Mouse (Mus musculus) Patski (cell line): Measurements from ENCODE around the gene Car11. TPM values are rescaled to one million over a fixed set of nuclear protein-coding genes. Genes with fewer than 3 reads are reported as not detected.
"Not testable (repeated sequence)": the region's sequence is repeated elsewhere in the genome, so short reads cannot be mapped to it uniquely, and the experiment has no call there.

Source experiments
- ATAC-seq: fragments of 100-300 bp; one replicate; pipeline ENCODE4 v1.8.0; 2021
- CTCF ChIA-PET: fragments of 350-600 bp; sonication (Branson Sonifier 250); formaldehyde crosslinking; loops from one replicate; lab custom pipeline; 2022; ENCODE audit warnings: inconsistent platforms; lab: Charles Lee
- POLR2A ChIA-PET: fragments of 350-600 bp; sonication (Branson Sonifier 250); formaldehyde crosslinking; loops from one replicate; lab custom pipeline; 2022; ENCODE audit warnings: antibody characterized with exemption, inconsistent platforms; lab: Charles Lee
- DNase-seq: peaks from one replicate; pipeline ENCODE4 v3.0.0-alpha.2; 2011; ENCODE audit warnings: low read depth, low spot score
- H3K27me3 ChIP-seq: fragments of 371-371 bp; one replicate; pipeline ENCODE4 v1.5.1; 2021
- CTCF ChIP-seq: fragments of 100-300 bp; IDR thresholded peaks from one replicate; pipeline ENCODE4 v1.5.1; 2021
- in situ Hi-C: fragments of 300-500 bp; cut with MboI; formaldehyde crosslinking; loops from 3 replicates; pipeline ENCODE4 v1.11.1; 2018; ENCODE audit warnings: low pct_unique_long_range_greater_than_20kb, mixed read lengths
- polyA plus RNA-seq: library from polyadenylated mRNA; unstranded; gene quantifications from one replicate; pipeline ENCODE4 v1.2.3, GENCODE M21; 2021

Gene Car11
- 43.7 TPM for polyA plus RNA-seq

DNA sequence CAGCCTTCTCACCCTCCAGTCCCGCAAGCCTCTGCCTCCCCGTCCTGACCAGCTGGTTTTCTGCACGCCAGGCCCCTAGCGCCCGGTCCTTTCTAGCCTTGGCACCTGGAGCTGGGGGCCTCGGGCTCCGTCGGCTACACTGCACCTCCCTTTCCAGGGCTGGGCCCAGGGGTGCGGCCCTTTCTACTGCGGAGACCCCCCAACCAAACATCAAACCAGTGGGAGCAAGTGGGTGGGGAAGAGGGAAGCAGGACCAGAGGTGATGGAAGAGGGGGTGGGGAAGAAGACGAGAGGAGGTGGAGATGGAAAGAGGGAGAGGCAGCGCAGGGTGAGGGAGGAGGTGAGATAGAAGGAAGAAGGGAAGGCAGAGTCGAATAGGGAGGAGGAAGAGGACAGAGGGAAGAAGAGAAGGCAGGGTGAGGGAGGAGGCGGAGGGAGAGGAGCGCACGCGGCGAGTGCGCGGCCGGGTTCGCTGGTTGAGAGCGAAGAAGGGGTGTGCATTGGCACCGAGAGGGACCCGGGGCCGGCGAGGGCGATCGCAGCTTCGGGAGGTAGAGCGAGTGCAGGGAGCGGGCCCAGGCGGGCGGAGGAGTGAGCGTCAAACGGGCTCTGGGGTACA, at the start of gene Car11:
Gene Car11, plus strand, starts transcription at position 321 of the 619 bp plus-strand sequence.
- CTCF ChIA-PET: interaction anchor here (4.9 kb wide), 1 partner anchor 17 kb away, joined by 31 read pairs; the partner anchor contains the start of gene Ntn5
- ATAC-seq (no peak), DNase-seq (no peak)
- in situ Hi-C loops: loop anchor here (25.0 kb wide), 1 partner anchor 837 kb away; the partner anchor contains the start of genes Pnkp and Ptov1
- TF ChIP-seq CTCF: no peak
- no peaks in the 10 kb centered on the region for H3K27me3 ChIP-seq
- POLR2A ChIA-PET: interaction anchor here (0.6 to 2.2 kb wide), 3 partner anchors 9 to 217 kb away, joined by 4 to 5 read pairs (median 5); no protein-coding TSS in a partner anchor

DNA sequence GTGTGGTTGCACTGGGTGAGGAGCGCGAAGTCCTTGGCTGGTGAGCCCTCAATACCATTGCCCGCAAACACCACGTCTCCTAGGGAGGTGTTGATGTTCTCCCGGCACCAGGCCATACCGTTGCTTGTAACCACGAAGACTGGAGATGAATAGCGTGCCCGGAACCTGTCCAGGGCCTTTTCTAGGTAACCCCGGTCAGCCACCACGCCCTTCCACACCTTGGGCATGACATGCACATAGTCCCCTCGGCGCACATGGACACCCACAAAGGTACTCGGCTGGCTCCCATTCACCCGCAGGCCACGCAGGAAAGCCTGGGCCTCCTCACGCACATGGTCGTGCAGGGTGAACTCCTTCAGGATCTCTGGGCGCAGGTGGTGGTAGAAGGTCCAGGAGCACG, 49.2 kb upstream of the Car11 start:
- ATAC-seq, DNase-seq, POLR2A ChIA-PET, in situ Hi-C loops, H3K27me3 ChIP-seq, CTCF ChIA-PET: not testable (repeated sequence)

- in situ Hi-C loops: no loop called here
- no peaks in the 10 kb centered on the region for H3K27me3 ChIP-seq
- ATAC-seq (no peak), DNase-seq (no peak)
- ChIA-PET POLR2A (no interaction called here), CTCF (no interaction called here)
- no peak for TF ChIP-seq CTCF
These were observed 45.1 kb upstream of the Car11 start for GRCm38 (mm10) chr7:45654424-45655047.

GRCm38 (mm10) chr7:45660746-45661478, 38.7 kb upstream of the Car11 start:
- POLR2A ChIA-PET: no interaction called here
- in situ Hi-C loops: no loop called here
- ATAC-seq (no peak), DNase-seq (no peak)
- TF ChIP-seq CTCF: no peak
- H3K27me3 ChIP-seq: no peaks in the 10 kb centered on the region
- CTCF ChIA-PET: no interaction called here

GRCm38 (mm10) chr7:45661702-45662101, 37.9 kb upstream of the Car11 start:
- H3K27me3 ChIP-seq, DNase-seq, POLR2A ChIA-PET, in situ Hi-C loops, CTCF ChIA-PET, ATAC-seq: not testable (repeated sequence)

DNA sequence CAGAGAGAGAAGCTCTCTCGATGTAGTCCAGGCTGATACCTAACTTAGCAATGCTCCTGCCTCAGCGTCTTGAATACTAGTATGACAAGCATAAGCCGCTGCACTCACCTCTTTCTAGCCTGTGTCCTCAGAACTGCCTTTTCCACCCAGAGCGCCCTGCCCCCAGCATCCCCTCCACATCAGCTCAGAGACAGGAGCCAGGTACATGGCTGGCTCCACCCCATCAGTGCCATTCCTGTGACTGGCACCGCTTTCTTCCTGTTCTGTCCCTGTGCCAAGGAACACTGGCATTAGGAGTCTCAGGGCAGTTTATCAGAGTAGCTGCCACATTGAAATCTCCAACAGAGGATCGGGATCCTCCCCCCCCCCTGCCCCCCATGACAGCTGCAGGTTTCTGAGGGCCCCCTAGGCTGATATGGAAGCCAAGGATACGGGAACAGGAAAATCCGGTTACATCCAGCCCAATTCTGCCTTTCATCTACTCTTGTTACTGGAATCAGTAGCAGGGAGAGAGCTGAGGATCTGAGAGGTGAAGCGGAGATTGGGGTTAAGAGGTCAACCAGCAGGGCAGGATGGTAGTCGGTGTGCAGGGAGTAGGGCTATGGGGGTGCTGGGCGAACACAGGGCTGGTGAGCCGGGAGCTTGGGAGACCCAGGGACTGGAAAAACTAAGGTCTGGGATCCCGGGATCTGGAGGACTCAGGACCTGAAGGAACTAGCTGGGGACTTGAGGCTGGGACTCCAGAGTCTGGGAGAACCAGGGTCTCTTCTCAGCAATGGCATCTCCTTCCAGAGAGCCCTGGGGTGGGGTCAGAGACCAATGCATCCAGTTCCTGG, 34.1 kb upstream of the Car11 start:
- in situ Hi-C loops: no loop called here
- POLR2A ChIA-PET: no interaction called here
- ATAC-seq: no peak
- CTCF ChIA-PET: interaction anchor here (1.9 to 2.6 kb wide), 2 partner anchors 11 to 17 kb away, joined by 6 to 10 read pairs; partner anchors contain the start of gene Ntn5
- H3K27me3 ChIP-seq: no peaks in the 10 kb centered on the region
- no peak for TF ChIP-seq CTCF
- no peak for DNase-seq

DNA sequence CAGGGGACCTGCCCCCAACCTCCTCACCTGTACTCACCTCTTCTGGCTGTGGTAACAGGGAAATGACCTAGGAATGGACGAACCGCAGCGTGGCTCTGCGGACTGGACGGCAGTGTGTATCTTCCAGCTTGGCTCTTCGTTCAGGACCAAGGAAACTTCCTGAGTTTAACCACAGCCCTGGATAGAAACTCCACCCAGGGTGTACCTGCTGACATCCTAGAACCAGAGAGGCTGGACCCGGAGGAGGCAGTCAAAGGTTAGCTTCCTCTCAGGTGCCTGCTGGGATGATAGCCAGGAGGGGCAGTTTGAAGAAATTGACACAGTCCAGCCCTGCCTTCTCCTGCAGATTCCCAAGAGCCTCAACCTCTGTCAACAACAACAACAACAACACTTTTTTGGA, 33.5 kb upstream of the Car11 start, which contains the start of gene Fut2:
Gene Fut2, minus strand, starts transcription at position 234 of the 400 bp plus-strand sequence.
- no peak for ATAC-seq
- CTCF ChIA-PET: interaction anchor here (1.9 to 2.6 kb wide), 2 partner anchors 10 to 17 kb away, joined by 6 to 10 read pairs; partner anchors contain the start of gene Ntn5
- no peak for TF ChIP-seq CTCF

GRCm38 (mm10) chr7:45667761-45668160, 31.9 kb upstream of the Car11 start:
- in situ Hi-C loops: no loop called here
- ChIA-PET CTCF (no interaction called here), POLR2A (no interaction called here)
- DNase-seq (no peak), ATAC-seq (no peak)
- no peaks in the 10 kb centered on the region for H3K27me3 ChIP-seq
- no peak for TF ChIP-seq CTCF

More for the DNA sequence above, 33.5 kb upstream of the Car11 start, which contains the start of gene Fut2:
- POLR2A ChIA-PET: no interaction called here
- in situ Hi-C loops: no loop called here
- DNase-seq: no peak
- H3K27me3 ChIP-seq: no peaks in the 10 kb centered on the region

- no peak for DNase-seq
- TF ChIP-seq CTCF: no peak
- CTCF ChIA-PET: interaction anchor here (0.8 kb wide), 1 partner anchor 14 kb away, joined by 3 read pairs; no protein-coding TSS in a partner anchor
- in situ Hi-C loops: no loop called here
- POLR2A ChIA-PET: no interaction called here
- no peaks in the 10 kb centered on the region for H3K27me3 ChIP-seq
- no peak for ATAC-seq
These were observed 30.7 kb upstream of the Car11 start for GRCm38 (mm10) chr7:45668921-45669320.
